Mouse (Mus musculus) liver, embryonic 13.5 days (tissue): ENCODE measurements at regions not wholly inside any gene's neighbourhood (a gene's known extent, or its start where the extent isn't known, plus 50 kb on each side); places are given as distances from the start of the nearest gene placed in this dataset.
A peak's percentile ranks its signal among the peaks of the same experiment; 100 is the strongest.

ENCODE experiments used
- ATAC-seq: fragments of 200-750 bp; cut with Nextera tagmentation; 2 replicates; pipeline ENCODE4 v1.8.0; 2017; ENCODE audit warnings: low read depth, mild to moderate bottlenecking, moderate number of reproducible peaks, moderate library complexity
- DNase-seq: peaks from one replicate; pipeline ENCODE4 v3.0.0; 2022
- H3K27ac ChIP-seq: fragments of 300-500 bp; sonication (generic); 2 replicates; pipeline ENCODE4 v1.5.1; 2015; ENCODE audit warnings: moderate library complexity, mild to moderate bottlenecking, inconsistent platforms
- H3K27me3 ChIP-seq: fragments of 300-500 bp; sonication (generic); 2 replicates; pipeline ENCODE4 v1.6.1; 2015; ENCODE audit warnings: mild to moderate bottlenecking, inconsistent platforms
- H3K36me3 ChIP-seq: fragments of 300-500 bp; sonication (generic); 2 replicates; pipeline ENCODE4 v1.6.1; 2015; ENCODE audit warnings: mild to moderate bottlenecking, inconsistent platforms
- H3K4me1 ChIP-seq: fragments of 300-500 bp; sonication (generic); replicated peaks from 2 replicates; pipeline ENCODE4 v1.6.1; 2015; ENCODE audit warnings: inconsistent platforms
- H3K4me2 ChIP-seq: fragments of 300-500 bp; sonication (generic); 2 replicates; pipeline ENCODE4 v1.6.1; 2015; ENCODE audit warnings: inconsistent platforms, mild to moderate bottlenecking, moderate library complexity
- H3K4me3 ChIP-seq: fragments of 300-500 bp; sonication (generic); replicated peaks from 2 replicates; pipeline ENCODE4 v1.5.1; 2015; ENCODE audit warnings: mild to moderate bottlenecking, inconsistent platforms
- H3K9ac ChIP-seq: fragments of 300-500 bp; sonication (generic); 2 replicates; pipeline ENCODE4 v1.6.1; 2015; ENCODE audit warnings: mild to moderate bottlenecking, inconsistent platforms
- H3K9me3 ChIP-seq: fragments of 300-500 bp; sonication (generic); replicated peaks from 2 replicates; pipeline ENCODE4 v1.6.1; 2016; ENCODE audit warnings: inconsistent platforms
- WGBS: fragments of 180-500 bp; shearing (Covaris S2); methylation state at CpG from one replicate; pipeline ENCODE4 v1.1.7; 2015; ENCODE audit not compliant: insufficient replicate concordance; 5-methylcytosine and 5-hydroxymethylcytosine counted together

DNA sequence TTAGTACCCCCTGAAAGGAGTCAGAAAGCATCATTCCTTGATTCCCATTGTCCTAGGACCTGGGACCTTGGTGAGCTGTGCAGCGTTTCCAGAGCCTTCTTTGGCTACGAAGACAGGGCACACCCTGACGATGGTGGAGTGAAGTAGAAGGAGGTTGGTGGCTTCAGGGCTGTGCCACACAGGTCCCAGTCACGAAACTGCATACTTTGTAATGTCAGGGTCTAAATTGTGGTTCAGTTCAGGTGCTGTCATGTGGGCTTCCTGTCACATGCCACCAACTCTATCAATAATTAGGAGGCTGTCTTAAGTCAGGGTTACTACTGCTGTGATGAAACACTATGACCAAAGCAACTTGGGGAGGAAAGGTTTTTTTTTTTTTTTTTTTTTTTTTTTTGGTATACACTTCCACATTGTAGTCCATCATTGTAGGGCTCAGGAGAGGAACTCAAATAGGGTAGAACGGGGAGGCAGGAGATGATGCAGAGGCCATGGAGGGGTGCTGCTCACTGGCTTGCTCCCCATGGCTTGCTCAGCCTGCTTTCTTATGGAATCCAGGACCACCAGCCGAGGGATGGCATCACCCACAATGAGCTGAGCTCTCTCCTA, 98.0 kb upstream of the Rap1b start:
- Histone ChIP-seq H3K9ac (no peak overlapping the region), H3K4me1 (peaks cover 7% of the 10 kb centered on the region; the same call in 1 of the 2 replicates), H3K27me3 (no peaks in the 10 kb centered on the region), H3K36me3 (no peaks in the 10 kb centered on the region), H3K4me2 (no peak overlapping the region), H3K4me3 (no peak overlapping the region), H3K9me3 (no peaks in the 10 kb centered on the region), H3K27ac (no peak overlapping the region)
- DNase-seq = no peak
- no peak for ATAC-seq
- WGBS = 72% methylated on average over 6 of the region's 6 CpGs

DNA sequence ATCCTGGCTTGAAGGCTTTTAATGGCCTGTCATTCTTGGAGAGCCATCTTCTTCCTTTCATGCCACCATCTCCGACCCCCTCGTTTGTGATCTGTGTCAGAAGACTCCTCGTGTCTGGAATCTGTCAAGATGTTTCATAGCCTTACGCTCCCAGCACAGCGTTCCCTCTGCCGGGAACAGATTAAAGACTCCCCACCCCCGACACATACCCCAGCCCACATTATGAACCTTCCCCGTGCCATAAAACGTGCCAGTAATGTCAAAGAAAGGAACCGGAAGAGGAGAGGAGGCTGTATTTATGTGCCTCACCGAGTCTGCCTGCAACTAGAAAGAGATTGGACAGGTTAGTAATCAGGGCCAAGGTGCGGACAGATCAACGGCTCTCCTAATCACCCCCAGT, 101.4 kb upstream of the Rap1b start:
- 61% methylated on average over 13 of the region's 13 CpGs for WGBS
- Histone ChIP-seq H3K9me3 (no peaks in the 10 kb centered on the region), H3K36me3 (no peaks in the 10 kb centered on the region), H3K27ac (no peak overlapping the region), H3K9ac (no peak overlapping the region), H3K4me3 (no peak overlapping the region), H3K4me1 (peaks cover 9% of the 10 kb centered on the region; the same call in 1 of the 2 replicates), H3K4me2 (no peak overlapping the region), H3K27me3 (no peaks in the 10 kb centered on the region)
- ATAC-seq (no peak), DNase-seq (no peak)

DNA sequence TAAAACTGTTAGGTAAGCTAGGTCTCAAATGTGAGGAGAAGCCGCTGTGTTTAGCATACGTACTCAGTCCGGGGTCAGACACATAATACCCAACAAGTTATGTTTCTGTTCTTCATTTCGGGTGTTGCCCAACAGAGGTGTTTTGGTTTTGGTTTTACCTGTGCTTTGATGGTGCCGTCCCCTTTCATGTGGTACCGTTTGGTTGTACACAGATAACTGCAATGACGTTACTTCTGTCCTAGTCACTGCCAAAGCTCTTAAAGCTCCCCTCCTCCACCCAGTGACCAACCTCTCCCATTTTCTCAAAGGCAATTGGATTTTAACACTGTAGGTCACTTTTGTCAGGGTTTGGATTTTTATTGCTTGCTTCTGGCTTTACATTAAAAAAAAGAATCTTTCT, 102.1 kb upstream of the Rap1b start:
- WGBS = 61% methylated on average over 7 of the region's 7 CpGs
- ATAC-seq = no peak

DNA sequence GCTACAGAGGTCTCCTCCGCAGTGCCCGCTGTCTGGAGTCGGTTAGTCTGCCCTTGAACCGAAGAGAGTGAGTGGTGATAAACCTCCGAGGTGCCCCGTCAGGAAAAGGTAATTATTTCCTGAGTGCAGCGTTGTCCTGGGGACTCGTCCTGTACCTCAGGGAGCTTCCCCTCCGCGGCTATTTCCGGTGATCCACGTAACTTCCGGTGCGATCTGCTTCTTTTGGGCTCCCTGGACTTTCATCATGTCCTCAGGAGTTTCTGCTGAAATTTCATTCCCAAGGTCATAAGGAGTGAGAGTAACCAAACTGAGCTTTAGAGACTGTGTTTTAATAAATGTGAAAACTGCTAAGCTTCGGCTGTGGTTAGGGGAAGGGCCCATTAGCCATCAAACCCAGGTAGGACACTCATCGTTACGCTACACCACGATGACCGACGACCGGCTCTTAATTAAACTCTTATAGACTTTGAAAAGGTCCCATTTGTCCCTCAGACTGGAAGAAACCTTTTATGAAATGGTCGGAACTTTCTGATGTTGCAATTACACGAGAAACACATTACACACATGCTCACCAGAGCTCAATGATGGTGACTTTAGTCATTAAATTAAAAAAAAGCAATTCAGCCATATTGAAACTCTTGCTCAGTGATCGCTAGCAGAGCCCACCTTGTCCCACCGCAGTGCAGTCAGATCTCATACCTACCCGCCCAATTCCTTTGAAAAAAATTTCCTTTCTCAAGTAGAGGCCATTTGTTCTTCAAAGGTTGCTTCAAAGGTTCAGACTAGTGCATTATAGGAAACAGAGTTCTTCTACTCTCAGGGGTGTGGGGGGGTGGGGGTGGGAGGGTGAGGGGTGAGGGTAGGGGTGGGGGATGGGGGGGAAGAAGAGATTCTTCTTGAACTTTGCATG, 106.5 kb upstream of the Rap1b start:
- 35% methylated on average over 26 of the region's 26 CpGs for WGBS
- Histone ChIP-seq H3K9ac (no peak overlapping the region), H3K36me3 (no peaks in the 10 kb centered on the region), H3K4me2 (peak overlapping the region; percentile 41), H3K27me3 (no peaks in the 10 kb centered on the region), H3K4me3 (peak overlapping the region; percentile 23), H3K27ac (no peak overlapping the region), H3K4me1 (peaks cover 13% of the 10 kb centered on the region), H3K9me3 (no peaks in the 10 kb centered on the region)
- DNase-seq (no peak), ATAC-seq (no peak)

More for the DNA sequence above, 102.1 kb upstream of the Rap1b start:
- Histone ChIP-seq H3K9ac (no peak overlapping the region), H3K27me3 (no peaks in the 10 kb centered on the region), H3K9me3 (no peaks in the 10 kb centered on the region), H3K4me2 (no peak overlapping the region), H3K4me3 (no peak overlapping the region), H3K27ac (no peak overlapping the region), H3K4me1 (peaks cover 14% of the 10 kb centered on the region), H3K36me3 (no peaks in the 10 kb centered on the region)
- DNase-seq = no peak

DNA sequence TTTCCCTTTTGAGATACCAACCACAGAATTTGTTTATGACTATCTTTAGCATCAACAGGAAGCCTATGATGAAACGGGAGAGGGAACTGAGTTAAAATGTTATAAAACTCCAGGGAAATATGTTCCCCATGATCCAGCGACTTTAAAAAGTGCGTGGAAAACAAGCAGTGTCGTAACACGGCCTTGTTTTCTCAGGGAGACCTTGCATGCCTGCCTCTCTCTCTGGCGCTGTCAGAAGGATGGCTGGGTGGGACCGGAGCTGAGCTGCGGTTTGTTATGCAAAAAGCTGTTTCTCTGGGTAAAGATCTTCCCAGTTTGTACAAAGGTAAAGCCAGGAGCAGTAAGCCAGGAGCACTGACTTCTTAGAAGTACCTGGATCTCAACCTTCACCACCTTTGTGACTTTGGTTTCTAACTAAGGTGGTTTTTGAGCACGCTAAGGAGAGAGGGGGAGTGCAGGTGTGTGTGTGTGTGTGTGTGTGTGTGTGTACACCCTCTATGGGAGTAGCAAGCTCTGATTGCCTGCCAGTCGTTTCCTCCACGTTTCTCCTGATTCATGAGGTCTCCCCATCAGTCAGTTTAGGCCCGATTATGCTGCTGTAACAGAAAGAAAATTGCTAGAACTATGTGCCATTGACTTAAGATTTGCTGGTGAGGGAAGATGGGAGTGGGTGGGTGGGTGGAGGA, 107.3 kb upstream of the Rap1b start:
- Histone ChIP-seq H3K9ac (no peak overlapping the region), H3K36me3 (no peaks in the 10 kb centered on the region), H3K27me3 (no peaks in the 10 kb centered on the region), H3K4me3 (no peak overlapping the region), H3K4me2 (no peak overlapping the region), H3K4me1 (peaks cover 13% of the 10 kb centered on the region), H3K27ac (no peak overlapping the region), H3K9me3 (no peaks in the 10 kb centered on the region)
- DNase-seq (no peak), ATAC-seq (no peak)
- 18% methylated on average over 12 of the region's 12 CpGs for WGBS

DNA sequence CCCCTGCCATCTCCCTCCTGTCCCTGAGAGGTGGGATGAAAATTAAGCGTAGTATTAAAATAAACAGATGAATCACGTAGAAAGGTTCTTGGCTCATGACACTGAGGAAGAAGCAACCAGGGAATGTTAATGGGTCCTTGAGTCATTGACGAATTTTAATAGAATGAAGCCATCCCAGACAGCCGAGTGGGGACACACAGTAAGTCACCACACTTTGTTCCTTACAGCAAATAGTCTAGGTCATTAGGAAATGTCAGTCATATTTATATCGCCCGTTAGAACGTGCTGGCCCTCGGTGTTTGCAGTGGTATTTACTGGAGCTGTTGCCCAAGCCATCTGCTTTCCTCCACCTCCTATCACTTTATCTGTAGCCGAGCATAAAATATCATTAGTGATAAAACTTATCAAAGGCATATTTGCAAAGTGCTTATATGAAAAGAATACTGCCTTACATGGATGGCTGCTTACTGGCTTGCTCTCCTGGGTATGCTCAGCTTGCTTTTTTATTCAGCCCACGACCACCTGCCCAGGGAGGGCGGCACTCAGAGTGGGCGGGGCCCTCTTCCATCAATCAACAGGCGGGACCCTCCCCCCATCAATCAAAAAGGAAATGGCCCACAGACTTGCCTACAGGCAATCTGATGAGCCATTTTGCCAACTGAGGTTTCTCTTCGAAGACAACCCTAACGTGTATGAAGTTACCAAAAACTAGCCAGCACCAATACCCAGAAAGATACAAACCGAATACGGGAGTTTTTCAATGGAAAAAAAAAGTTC, 110.5 kb upstream of the Rap1b start:
- no peak overlapping the region for H3K4me3 ChIP-seq
- peaks cover 13% of the 10 kb centered on the region for H3K4me1 ChIP-seq
- DNase-seq = no peak
- 68% methylated on average over 17 of the region's 17 CpGs for WGBS
- H3K9ac ChIP-seq = no peak overlapping the region
- ATAC-seq = no peak
- no peaks in the 10 kb centered on the region for H3K36me3 ChIP-seq
- no peaks in the 10 kb centered on the region for H3K27me3 ChIP-seq
- H3K4me2 ChIP-seq = no peak overlapping the region
- no peak overlapping the region for H3K27ac ChIP-seq
- H3K9me3 ChIP-seq = no peaks in the 10 kb centered on the region

DNA sequence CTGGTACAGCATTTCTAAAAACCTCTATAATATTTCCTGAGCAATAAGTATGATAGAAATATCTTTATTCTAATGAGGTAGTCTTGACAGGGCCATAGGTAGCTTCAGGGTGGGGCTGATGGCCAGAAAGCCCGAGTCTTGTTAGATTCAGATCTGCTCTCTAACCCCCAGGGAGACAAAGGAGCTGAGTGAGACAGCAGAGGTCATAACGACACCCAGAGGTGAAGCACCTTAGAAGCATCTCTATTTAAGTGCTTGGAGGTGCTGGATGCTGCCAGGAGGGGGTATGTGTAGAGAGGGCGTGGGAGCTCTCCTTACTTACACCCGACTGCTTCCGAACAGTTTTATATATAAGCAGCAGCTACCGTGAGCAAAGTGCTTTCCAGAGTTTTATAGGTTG, 128.9 kb upstream of the Rap1b start:
- Histone ChIP-seq H3K4me1 (no peaks in the 10 kb centered on the region), H3K9me3 (no peaks in the 10 kb centered on the region), H3K27ac (no peak overlapping the region), H3K4me2 (no peak overlapping the region), H3K27me3 (no peaks in the 10 kb centered on the region), H3K9ac (no peak overlapping the region), H3K4me3 (no peak overlapping the region), H3K36me3 (no peaks in the 10 kb centered on the region)
- DNase-seq (no peak), ATAC-seq (no peak)
- WGBS = 51% methylated on average over 6 of the region's 6 CpGs

DNA sequence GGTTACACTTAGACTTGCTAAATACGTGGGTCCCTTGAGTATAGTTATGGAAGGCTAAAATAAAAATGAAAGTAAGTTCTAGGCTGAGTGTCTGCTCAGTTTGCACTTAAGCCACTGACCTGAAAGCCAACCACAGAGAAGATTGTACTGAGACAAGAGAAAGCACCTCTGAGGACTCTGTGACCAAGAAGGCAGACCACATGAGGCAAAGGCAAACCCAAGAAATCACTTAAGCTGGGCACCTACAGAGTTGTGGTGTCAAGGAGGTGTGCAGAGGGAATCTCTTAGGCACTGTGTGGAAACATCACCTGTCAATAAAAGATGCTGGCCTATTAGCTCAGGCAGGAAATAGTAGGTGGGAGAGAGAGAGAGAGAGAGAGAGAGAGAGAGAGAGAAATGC, 129.6 kb upstream of the Rap1b start:
- Histone ChIP-seq H3K4me3 (no peak overlapping the region), H3K9ac (no peak overlapping the region), H3K36me3 (no peaks in the 10 kb centered on the region), H3K9me3 (no peaks in the 10 kb centered on the region), H3K4me2 (no peak overlapping the region), H3K27me3 (no peaks in the 10 kb centered on the region), H3K27ac (no peak overlapping the region), H3K4me1 (no peaks in the 10 kb centered on the region)
- 59% methylated on average over 1 of the region's 1 CpGs for WGBS
- DNase-seq (no peak), ATAC-seq (no peak)

DNA sequence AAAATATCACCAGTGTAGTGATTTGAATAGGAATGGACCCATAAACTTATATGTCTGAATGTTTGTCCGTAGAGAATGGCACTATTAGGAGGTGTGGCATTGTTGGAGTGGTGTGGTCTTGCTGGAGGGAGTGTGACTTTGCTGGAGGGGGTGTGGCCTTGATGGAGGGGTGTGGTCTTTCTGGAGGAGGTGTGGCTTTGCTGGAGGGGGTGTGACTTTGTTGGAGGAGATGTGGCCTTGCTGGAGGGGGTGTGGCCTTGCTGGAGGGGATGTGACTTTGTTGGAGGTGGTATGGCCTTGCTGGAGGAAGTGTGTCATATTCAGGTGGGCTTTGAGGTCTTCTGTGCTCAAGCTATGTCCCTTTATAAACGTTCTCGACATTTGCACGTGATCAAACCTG, 133.3 kb upstream of the Rap1b start:
- WGBS = 71% methylated on average over 4 of the region's 4 CpGs
- peak; percentile 47; the same call in 1 of the 2 replicates for ATAC-seq
- no peaks in the 10 kb centered on the region for H3K36me3 ChIP-seq

DNA sequence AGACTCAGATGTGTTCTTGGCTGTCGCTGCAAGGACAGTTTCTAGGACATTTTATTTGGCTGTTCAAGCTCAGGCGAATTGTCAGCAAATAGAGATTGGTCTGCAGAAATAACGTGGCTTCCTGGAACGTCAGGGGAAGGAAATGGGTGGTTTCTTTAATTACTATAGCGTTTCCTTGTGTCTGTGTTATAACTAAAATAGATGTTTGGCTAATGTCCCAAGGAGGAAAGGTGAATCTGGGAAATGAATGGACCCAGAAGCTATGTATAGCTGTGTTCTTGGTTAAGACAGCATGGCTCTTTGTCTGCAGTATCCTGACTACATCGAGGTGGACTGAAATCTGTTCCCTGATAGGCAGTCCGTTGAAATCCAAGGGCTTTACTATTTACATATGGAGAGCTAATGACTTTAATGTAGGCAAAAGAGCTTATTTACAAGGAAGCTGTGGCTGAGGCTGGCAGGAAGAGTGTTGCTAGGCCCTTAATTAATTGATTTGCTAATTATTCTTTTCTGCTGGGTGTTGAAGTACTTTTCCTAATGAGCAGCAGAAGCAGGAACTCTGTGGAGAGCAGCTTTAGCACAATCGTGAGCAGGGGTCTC, 136.9 kb upstream of the Rap1b start:
- WGBS = 12% methylated on average over 8 of the region's 8 CpGs
- ATAC-seq (no peak), DNase-seq (no peak)
- Histone ChIP-seq H3K27ac (no peak overlapping the region), H3K4me2 (no peak overlapping the region), H3K36me3 (no peaks in the 10 kb centered on the region), H3K9ac (no peak overlapping the region), H3K9me3 (no peaks in the 10 kb centered on the region), H3K4me1 (no peaks in the 10 kb centered on the region), H3K4me3 (no peak overlapping the region), H3K27me3 (no peaks in the 10 kb centered on the region)

More for the DNA sequence above, 133.3 kb upstream of the Rap1b start:
- H3K9me3 ChIP-seq = no peaks in the 10 kb centered on the region
- H3K27ac ChIP-seq = no peak overlapping the region
- H3K27me3 ChIP-seq = no peaks in the 10 kb centered on the region
- no peak overlapping the region for H3K9ac ChIP-seq
- H3K4me3 ChIP-seq = no peak overlapping the region
- DNase-seq = no peak
- no peaks in the 10 kb centered on the region for H3K4me1 ChIP-seq
- H3K4me2 ChIP-seq = no peak overlapping the region

DNA sequence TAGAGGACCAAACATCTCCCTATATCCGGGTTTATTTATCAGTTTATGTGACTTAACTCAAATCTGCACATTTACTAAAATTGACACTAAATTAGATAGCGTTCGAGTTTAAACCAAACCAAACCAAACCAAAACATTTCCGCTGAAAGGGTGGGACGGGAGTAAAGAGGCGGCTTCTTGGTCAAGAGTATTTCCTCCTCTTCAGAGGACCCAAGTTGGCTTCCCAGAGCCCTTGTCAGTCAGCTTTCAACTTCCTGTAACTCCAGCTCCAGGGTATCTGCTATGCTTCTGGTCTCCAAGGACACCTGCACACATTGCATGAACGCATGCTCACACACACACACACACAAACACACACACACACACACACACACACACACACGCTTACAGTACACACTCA, 137.4 kb upstream of the Rap1b start:
- no peaks in the 10 kb centered on the region for H3K36me3 ChIP-seq
- H3K27me3 ChIP-seq = no peaks in the 10 kb centered on the region
- no peaks in the 10 kb centered on the region for H3K9me3 ChIP-seq
- H3K9ac ChIP-seq = no peak overlapping the region
- DNase-seq (no peak), ATAC-seq (no peak)
- no peak overlapping the region for H3K27ac ChIP-seq
- H3K4me2 ChIP-seq = no peak overlapping the region
- no peaks in the 10 kb centered on the region for H3K4me1 ChIP-seq
- H3K4me3 ChIP-seq = no peak overlapping the region
- 28% methylated on average over 8 of the region's 8 CpGs for WGBS
